Mouse (Mus musculus) embryonic facial prominence, embryonic 11.5 days (tissue): ENCODE results near the gene Sh3bp1. TPM values are rescaled to one million over a fixed set of nuclear protein-coding genes. Genes with fewer than 3 reads are reported as not detected.

Experiments
- ATAC-seq: fragments of 200-750 bp; cut with Nextera tagmentation; replicated peaks from 2 replicates; pipeline ENCODE4 v1.8.0; 2017; ENCODE audit warnings: low read depth; ENCODE audit not compliant: insufficient number of reproducible peaks, low FRiP score, low TSS enrichment
- DNase-seq: peaks from one replicate; pipeline ENCODE4 v3.0.0-alpha.2; 2015; ENCODE audit warnings: low spot score
- H3K27ac ChIP-seq: fragments of 300-500 bp; sonication (generic); replicated peaks from 2 replicates; pipeline ENCODE4 v1.5.1; 2014; ENCODE audit warnings: mild to moderate bottlenecking, low read depth, low read length, control low read depth
- H3K27me3 ChIP-seq: fragments of 300-500 bp; sonication (generic); 2 replicates; pipeline ENCODE4 v1.6.1; 2014; ENCODE audit warnings: mild to moderate bottlenecking, low read length, moderate library complexity, mixed read lengths; ENCODE audit not compliant: control insufficient read depth, insufficient read depth
- H3K36me3 ChIP-seq: fragments of 300-500 bp; sonication (generic); replicated peaks from 2 replicates; pipeline ENCODE4 v1.6.1; 2014; ENCODE audit warnings: low read depth, mild to moderate bottlenecking, low read length, moderate library complexity, mixed read lengths; ENCODE audit not compliant: control insufficient read depth, insufficient read depth
- H3K4me1 ChIP-seq: fragments of 300-500 bp; sonication (generic); 2 replicates; pipeline ENCODE4 v1.6.1; 2014; ENCODE audit warnings: low read length, mixed read lengths; ENCODE audit not compliant: control insufficient read depth, insufficient read depth
- H3K4me2 ChIP-seq: fragments of 300-500 bp; sonication (generic); 2 replicates; pipeline ENCODE4 v1.6.1; 2014; ENCODE audit warnings: low read depth, mild to moderate bottlenecking, control low read depth, low read length, moderate library complexity
- H3K4me3 ChIP-seq: fragments of 300-500 bp; sonication (generic); 2 replicates; pipeline ENCODE4 v1.5.1; 2014; ENCODE audit warnings: low read depth, low read length, control low read depth
- H3K9ac ChIP-seq: fragments of 300-500 bp; sonication (generic); replicated peaks from 2 replicates; pipeline ENCODE4 v1.6.1; 2014; ENCODE audit warnings: mild to moderate bottlenecking, control low read depth, low read length
- H3K9me3 ChIP-seq: fragments of 300-500 bp; sonication (generic); replicated peaks from 2 replicates; pipeline ENCODE4 v1.6.1; 2016; ENCODE audit warnings: mild to moderate bottlenecking, low read length, inconsistent platforms, mixed read lengths; ENCODE audit not compliant: control insufficient read depth
- WGBS: fragments of 180-500 bp; shearing (Covaris S2); extraction: QIAGEN DNeasy Blood & Tissue Kit; methylation state at CpG from one replicate; pipeline ENCODE4 v1.1.7; 2014; 5-methylcytosine and 5-hydroxymethylcytosine counted together
- microRNA-seq: library from miRNA; unstranded; fragments of <30 nt; microRNA quantifications from one replicate; pipeline ENCODE4, GENCODE M21; 2016; ENCODE audit warnings: borderline number of aligned reads
- polyA plus RNA-seq: library from polyadenylated mRNA; unstranded; fragments of >200 nt; fragmentation: Nextera tagmentation; extraction: Ambion mirVana; gene quantifications from 2 replicates; pipeline ENCODE4 v1.2.1, GENCODE M21; 2014

Sh3bp1 gene
- polyA plus RNA-seq, 1 experiment from 2014 or later = 25.2 TPM

GRCm38 (mm10) chr15:78959537-78959936 lies 60.0 kb downstream of the Sh3bp1 start:
- WGBS = 92% methylated on average over 11 of the region's 11 CpGs

GRCm38 (mm10) chr15:78960088-78960487 lies 60.5 kb downstream of the Sh3bp1 start:
- ATAC-seq = no peak
- Histone ChIP-seq H3K4me1 (0 out of 2 replicates have a peak, but pooled peaks cover 2% of the 10 kb centered on the region), H3K27me3 (no peaks in the 10 kb centered on the region), H3K4me3 (no peak overlapping the region), H3K9me3 (no peaks in the 10 kb centered on the region), H3K36me3 (peaks cover 6% of the 10 kb centered on the region; the same call in 1 of the 2 replicates), H3K9ac (no peak overlapping the region), H3K4me2 (no peak overlapping the region), H3K27ac (no peak overlapping the region)
- DNase-seq = no peak
- 81% methylated on average over 3 of the region's 4 CpGs for WGBS

More at GRCm38 (mm10) chr15:78959537-78959936, 60.0 kb downstream of the Sh3bp1 start:
- no peaks in the 10 kb centered on the region for H3K27me3 ChIP-seq
- H3K4me3 ChIP-seq = no peak overlapping the region
- no peak overlapping the region for H3K27ac ChIP-seq
- ATAC-seq (no peak), DNase-seq (no peak)
- H3K4me2 ChIP-seq = no peak overlapping the region
- no peaks in the 10 kb centered on the region for H3K9me3 ChIP-seq
- H3K9ac ChIP-seq = no peak overlapping the region
- H3K36me3 ChIP-seq = peaks cover 6% of the 10 kb centered on the region; the same call in 1 of the 2 replicates
- H3K4me1 ChIP-seq = 0 out of 2 replicates have a peak, but pooled peaks cover 2% of the 10 kb centered on the region

Small RNAs within 50 kb of the gene (microRNA-seq; reads per million reads assigned to microRNA genes)
- not detected for gene Mir6955

Other genes starting within 250 kb of the Sh3bp1 start
- gene Elfn2, start 181.0 kb upstream of the Sh3bp1 start, polyA plus RNA-seq = 0.28 TPM in 1 of 2 replicates, not detected in the other
- 15.9 and 19.1 TPM in 2 replicates for gene Mfng, start 126.3 kb upstream of the Sh3bp1 start, polyA plus RNA-seq
- 1.8 and 2.6 TPM in 2 replicates for gene Card10, start 96.7 kb upstream of the Sh3bp1 start, polyA plus RNA-seq
- gene Cdc42ep1, start 57.1 kb upstream of the Sh3bp1 start, polyA plus RNA-seq = 10.9 and 11.3 TPM in 2 replicates
- gene Lgals2, start 44.2 kb upstream of the Sh3bp1 start, polyA plus RNA-seq = not detected in 2 replicates
- gene Gga1, start 22.6 kb upstream of the Sh3bp1 start, polyA plus RNA-seq = 21.1 and 22.6 TPM in 2 replicates
- gene Gm49510, start 101 bp upstream of the Sh3bp1 start, polyA plus RNA-seq = 0.17 and 0.58 TPM in 2 replicates
- gene Pdxp, start 14.2 kb downstream of the Sh3bp1 start, polyA plus RNA-seq = 32.9 and 35.7 TPM in 2 replicates
- gene Lgals1, start 27.0 kb downstream of the Sh3bp1 start, polyA plus RNA-seq = 547 and 598 TPM in 2 replicates
- gene Nol12, start 35.2 kb downstream of the Sh3bp1 start, polyA plus RNA-seq = 56.7 and 58.8 TPM in 2 replicates
- 33.4 and 36.9 TPM in 2 replicates for gene Triobp, start 48.0 kb downstream of the Sh3bp1 start, polyA plus RNA-seq
- 315 and 326 TPM in 2 replicates for gene H1f0, start 128.7 kb downstream of the Sh3bp1 start, polyA plus RNA-seq
- 0.18 TPM in 1 of 2 replicates, not detected in the other for gene Galr3, start 142.1 kb downstream of the Sh3bp1 start, polyA plus RNA-seq
- gene Ankrd54, start 163.1 kb downstream of the Sh3bp1 start, polyA plus RNA-seq = 42.8 and 56.2 TPM in 2 replicates
- 286 and 292 TPM in 2 replicates for gene Eif3l, start 175.4 kb downstream of the Sh3bp1 start, polyA plus RNA-seq
- gene Micall1, start 209.1 kb downstream of the Sh3bp1 start, polyA plus RNA-seq = 4.9 and 5.1 TPM in 2 replicates
- gene Polr2f, start 241.2 kb downstream of the Sh3bp1 start, polyA plus RNA-seq = 388 and 414 TPM in 2 replicates
- 6.8 and 7.9 TPM in 2 replicates for gene 1700088E04Rik, start 241.5 kb downstream of the Sh3bp1 start, polyA plus RNA-seq